Mouse (Mus musculus): Measurements from ENCODE around the gene Sort1. TPM values are rescaled to one million over a fixed set of nuclear protein-coding genes. Genes with fewer than 3 reads are reported as not detected.

Sort1 gene
- total and polyA plus RNA-seq, 2 experiments from 2014 or later = 12.7 to 80.3 TPM

DNA sequence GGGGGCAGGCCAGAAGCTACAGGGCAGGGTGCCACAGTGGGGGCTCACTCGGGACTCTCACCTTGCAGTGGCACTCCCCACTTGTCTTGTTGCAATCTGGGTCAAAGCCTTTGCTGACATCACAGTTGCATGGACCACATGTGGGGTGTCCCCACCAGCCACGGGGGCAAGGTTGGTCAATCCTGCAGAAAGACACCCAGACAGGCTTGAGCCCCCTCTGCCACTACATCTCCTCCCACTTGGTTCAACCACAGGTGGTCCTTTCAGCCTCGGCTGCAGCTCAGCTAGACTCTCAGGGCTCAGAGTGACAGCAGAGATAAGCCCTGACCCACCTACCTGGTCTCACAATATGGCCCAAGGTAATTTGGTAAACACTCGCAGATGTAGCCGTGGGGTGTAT lies 116.6 kb downstream of the Sort1 start:
- H3K27me3 ChIP-seq (ENCODE audit: insufficient read depth, low read length) = no peaks in the 10 kb centered on the region
- no peak overlapping the region for H3K4me2 ChIP-seq (ENCODE audit: low read depth, low read length, poor library complexity, severe bottlenecking)
- no peak overlapping the region for H3K9ac ChIP-seq (replicated peaks; ENCODE audit: low read length, poor library complexity, severe bottlenecking)
- WGBS = 89% methylated on average over 5 of the region's 5 CpGs
- ATAC-seq (ENCODE audit: low FRiP score) = no peak
- no peak overlapping the region for H3K4me3 ChIP-seq (ENCODE audit: low read depth, low read length)
- no peaks in the 10 kb centered on the region for H3K4me1 ChIP-seq (ENCODE audit: insufficient read depth, low read length)
- H3K9me3 ChIP-seq (ENCODE audit: low read length) = no peaks in the 10 kb centered on the region
- peaks cover 77% of the 10 kb centered on the region for H3K36me3 ChIP-seq (ENCODE audit: insufficient read depth, low read length)
- no peak for DNase-seq (ENCODE audit: low spot score)
- H3K27ac ChIP-seq (ENCODE audit: low read depth, low read length) = no peak overlapping the region
- TF ChIP-seq CTCF (IDR thresholded peaks at IDR 0.05) = no peak

DNA sequence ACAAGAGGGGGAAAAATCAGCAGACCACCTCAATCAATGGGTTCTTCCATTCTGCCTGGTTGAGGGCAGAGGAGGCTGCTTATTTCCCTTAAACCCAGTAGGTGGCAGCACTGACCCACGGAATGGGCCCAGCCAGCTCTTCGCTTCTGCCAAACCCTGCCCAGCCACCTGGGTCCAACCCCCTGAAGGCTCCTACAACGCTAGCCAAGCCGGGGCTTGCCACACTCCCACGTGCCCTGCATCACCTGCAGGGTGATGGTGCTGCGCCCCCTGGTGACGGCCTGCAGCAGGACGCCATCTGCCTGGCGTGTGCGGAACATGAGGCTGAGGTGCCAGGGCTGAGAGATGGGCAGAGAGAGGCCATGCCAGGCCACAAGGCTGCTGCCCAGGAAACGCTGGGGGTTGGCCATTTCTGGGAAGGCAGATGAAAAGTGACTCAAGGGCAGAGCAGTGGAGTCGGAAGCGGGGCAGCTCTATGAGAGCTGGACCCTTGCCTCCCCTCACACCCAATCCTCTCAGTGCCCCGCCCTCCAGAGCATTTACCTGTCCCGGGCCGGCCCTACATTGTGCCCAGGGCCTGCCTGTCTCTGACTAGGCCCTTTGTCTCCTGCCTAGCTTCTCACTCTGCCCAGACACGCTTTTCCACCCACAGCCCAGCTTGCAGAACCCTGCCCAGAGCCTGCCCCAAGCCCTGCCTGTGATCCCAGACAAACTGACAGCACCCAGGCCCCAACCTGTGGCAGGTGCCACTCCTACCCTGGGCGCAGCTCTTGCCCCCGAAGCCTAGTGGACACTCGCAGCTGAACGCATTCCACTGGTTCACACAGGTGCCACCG lies 118.0 kb downstream of the Sort1 start:
- H3K9ac ChIP-seq (replicated peaks; ENCODE audit: low read length, poor library complexity, severe bottlenecking) = no peak overlapping the region
- TF ChIP-seq CTCF (IDR thresholded peaks at IDR 0.05) = peak; percentile 95
- DNase-seq (ENCODE audit: low spot score) = peak; percentile 95
- no peak overlapping the region for H3K4me2 ChIP-seq (ENCODE audit: low read depth, low read length, poor library complexity, severe bottlenecking)
- H3K4me3 ChIP-seq (ENCODE audit: low read depth, low read length) = no peak overlapping the region
- peaks cover 5% of the 10 kb centered on the region; the same call in 1 of the 2 replicates for H3K4me1 ChIP-seq (ENCODE audit: insufficient read depth, low read length)
- peak overlapping the region; percentile 0; the same call in 1 of the 2 replicates for H3K27ac ChIP-seq (ENCODE audit: low read depth, low read length)
- ATAC-seq (ENCODE audit: low FRiP score) = peak; percentile 87
- no peaks in the 10 kb centered on the region for H3K9me3 ChIP-seq (ENCODE audit: low read length)
- no peaks in the 10 kb centered on the region for H3K27me3 ChIP-seq (ENCODE audit: insufficient read depth, low read length)
- WGBS = 38% methylated on average over 22 of the region's 22 CpGs
- peaks cover 74% of the 10 kb centered on the region for H3K36me3 ChIP-seq (ENCODE audit: insufficient read depth, low read length)

DNA sequence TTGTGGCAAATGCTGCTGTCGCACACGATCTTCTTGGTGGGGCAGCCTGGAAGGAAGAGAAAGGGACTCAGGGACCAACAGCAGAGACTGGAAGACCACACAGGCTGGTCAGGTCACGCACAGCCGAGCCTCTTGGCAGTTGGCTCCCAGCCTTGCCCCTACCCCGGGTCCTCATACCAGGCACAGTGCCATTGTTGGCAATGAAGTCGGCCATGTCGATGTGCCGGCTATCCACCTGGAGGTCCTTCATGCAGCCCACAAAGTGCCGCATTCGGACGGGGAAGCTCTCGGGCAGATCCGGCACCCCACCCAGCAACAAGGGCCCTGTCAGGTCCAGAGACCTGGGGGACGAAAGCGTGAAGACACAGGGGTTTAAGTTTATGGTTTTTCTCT lies 118.6 kb downstream of the Sort1 start:
- no peak overlapping the region for H3K4me2 ChIP-seq (ENCODE audit: low read depth, low read length, poor library complexity, severe bottlenecking)
- no peak for TF ChIP-seq CTCF (IDR thresholded peaks at IDR 0.05)
- WGBS = 58% methylated on average over 15 of the region's 15 CpGs
- peaks cover 5% of the 10 kb centered on the region; the same call in 1 of the 2 replicates for H3K4me1 ChIP-seq (ENCODE audit: insufficient read depth, low read length)
- peaks cover 68% of the 10 kb centered on the region for H3K36me3 ChIP-seq (ENCODE audit: insufficient read depth, low read length)
- no peak overlapping the region for H3K9ac ChIP-seq (replicated peaks; ENCODE audit: low read length, poor library complexity, severe bottlenecking)
- no peaks in the 10 kb centered on the region for H3K27me3 ChIP-seq (ENCODE audit: insufficient read depth, low read length)
- ATAC-seq (ENCODE audit: low FRiP score) = no peak
- peak; percentile 66 for DNase-seq (ENCODE audit: low spot score)
- H3K27ac ChIP-seq (ENCODE audit: low read depth, low read length) = peak overlapping the region; percentile 0; the same call in 1 of the 2 replicates
- no peak overlapping the region for H3K4me3 ChIP-seq (ENCODE audit: low read depth, low read length)
- H3K9me3 ChIP-seq (ENCODE audit: low read length) = no peaks in the 10 kb centered on the region

DNA sequence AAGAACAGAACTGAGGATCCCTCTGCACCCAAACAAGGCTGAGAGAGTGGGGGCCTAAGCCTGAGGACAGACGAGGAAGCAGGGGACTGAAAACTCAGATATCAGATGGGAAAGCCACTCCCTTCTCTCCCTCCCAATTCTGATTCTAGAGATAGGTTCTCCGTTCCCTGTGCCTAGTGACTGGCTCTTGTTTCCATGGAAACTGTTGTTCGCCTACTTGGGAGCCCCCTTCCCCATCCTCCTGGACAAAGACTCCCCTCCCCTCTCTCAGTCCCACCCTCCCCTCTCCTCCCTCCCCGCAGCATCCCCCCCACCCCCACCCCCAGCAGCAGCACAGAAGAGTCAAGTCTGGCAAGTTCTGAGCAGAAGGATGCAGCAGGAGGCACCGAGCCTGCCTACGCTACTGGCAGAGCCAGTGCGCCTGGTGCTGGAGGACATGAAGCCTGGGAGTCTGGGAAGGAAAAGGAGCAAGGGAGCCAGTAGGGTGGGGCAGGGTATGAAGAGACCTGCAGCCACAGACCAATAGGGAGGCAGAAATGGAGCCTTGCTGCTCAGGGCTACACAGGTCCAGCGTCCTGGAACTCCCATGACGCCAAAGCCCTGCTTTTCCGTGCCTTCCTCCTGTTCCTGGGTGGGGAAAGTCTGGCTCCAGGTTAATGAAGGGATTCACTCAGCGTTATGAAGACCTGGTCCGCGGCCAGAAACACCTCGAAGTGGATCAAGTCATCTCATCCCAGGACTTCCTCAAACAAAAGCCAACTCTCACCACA lies 121.8 kb downstream of the Sort1 start:
- WGBS = 17% methylated on average over 14 of the region's 14 CpGs
- peak overlapping the region; percentile 6; the same call in 1 of the 2 replicates for H3K27ac ChIP-seq (ENCODE audit: low read depth, low read length)
- H3K4me2 ChIP-seq (ENCODE audit: low read depth, low read length, poor library complexity, severe bottlenecking) = no peak overlapping the region
- H3K27me3 ChIP-seq (ENCODE audit: insufficient read depth, low read length) = no peaks in the 10 kb centered on the region
- H3K9ac ChIP-seq (replicated peaks; ENCODE audit: low read length, poor library complexity, severe bottlenecking) = no peak overlapping the region
- no peak for ATAC-seq (ENCODE audit: low FRiP score)
- H3K9me3 ChIP-seq (ENCODE audit: low read length) = no peaks in the 10 kb centered on the region
- H3K36me3 ChIP-seq (ENCODE audit: insufficient read depth, low read length) = peaks cover 37% of the 10 kb centered on the region
- no peak for TF ChIP-seq CTCF (IDR thresholded peaks at IDR 0.05)
- H3K4me1 ChIP-seq (ENCODE audit: insufficient read depth, low read length) = peaks cover 16% of the 10 kb centered on the region
- DNase-seq (ENCODE audit: low spot score) = peak; percentile 58
- no peak overlapping the region for H3K4me3 ChIP-seq (ENCODE audit: low read depth, low read length)

DNA sequence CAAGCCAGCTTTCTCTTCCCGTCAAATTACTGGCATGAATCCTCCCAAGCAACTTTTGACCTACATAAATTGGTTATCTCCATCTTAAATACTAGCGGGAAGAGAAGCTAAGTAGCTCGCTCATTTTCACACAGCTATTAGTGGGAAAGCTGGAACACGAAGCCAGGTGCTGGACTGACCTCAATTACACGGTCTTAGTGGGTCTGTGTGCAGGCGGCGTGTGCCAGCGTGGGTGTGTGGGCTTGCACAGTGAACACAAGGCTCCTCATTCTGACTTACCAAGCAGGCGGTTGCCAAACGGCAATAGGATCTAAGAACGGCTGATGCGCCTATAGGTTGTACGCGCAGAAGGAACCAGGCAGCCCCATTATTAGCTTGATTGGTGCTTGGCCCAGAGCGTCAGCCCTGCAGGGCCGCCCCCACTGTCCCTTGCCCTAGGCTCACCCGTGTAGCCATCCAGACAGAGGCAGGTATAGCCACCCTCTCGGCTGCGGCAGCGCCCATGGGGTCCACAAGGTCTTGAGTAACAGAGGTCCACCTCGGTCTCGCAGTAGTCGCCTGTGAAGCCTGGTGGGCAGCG lies 122.5 kb downstream of the Sort1 start:
- H3K4me3 ChIP-seq (ENCODE audit: low read depth, low read length) = no peak overlapping the region
- H3K9ac ChIP-seq (replicated peaks; ENCODE audit: low read length, poor library complexity, severe bottlenecking) = no peak overlapping the region
- DNase-seq (ENCODE audit: low spot score) (no peak), ATAC-seq (ENCODE audit: low FRiP score) (no peak)
- peaks cover 22% of the 10 kb centered on the region for H3K4me1 ChIP-seq (ENCODE audit: insufficient read depth, low read length)
- no peaks in the 10 kb centered on the region for H3K27me3 ChIP-seq (ENCODE audit: insufficient read depth, low read length)
- no peak overlapping the region for H3K27ac ChIP-seq (ENCODE audit: low read depth, low read length)
- TF ChIP-seq CTCF (IDR thresholded peaks at IDR 0.05) = no peak
- H3K9me3 ChIP-seq (ENCODE audit: low read length) = no peaks in the 10 kb centered on the region
- 62% methylated on average over 24 of the region's 24 CpGs for WGBS
- peaks cover 30% of the 10 kb centered on the region for H3K36me3 ChIP-seq (ENCODE audit: insufficient read depth, low read length)
- H3K4me2 ChIP-seq (ENCODE audit: low read depth, low read length, poor library complexity, severe bottlenecking) = no peak overlapping the region
